Mouse (Mus musculus): ENCODE results near the gene Akap12. TPM values are rescaled to one million over a fixed set of nuclear protein-coding genes. Genes with fewer than 3 reads are reported as not detected.

The Akap12 gene
- polyA plus RNA-seq, 1 experiment: 14.2 TPM

DNA sequence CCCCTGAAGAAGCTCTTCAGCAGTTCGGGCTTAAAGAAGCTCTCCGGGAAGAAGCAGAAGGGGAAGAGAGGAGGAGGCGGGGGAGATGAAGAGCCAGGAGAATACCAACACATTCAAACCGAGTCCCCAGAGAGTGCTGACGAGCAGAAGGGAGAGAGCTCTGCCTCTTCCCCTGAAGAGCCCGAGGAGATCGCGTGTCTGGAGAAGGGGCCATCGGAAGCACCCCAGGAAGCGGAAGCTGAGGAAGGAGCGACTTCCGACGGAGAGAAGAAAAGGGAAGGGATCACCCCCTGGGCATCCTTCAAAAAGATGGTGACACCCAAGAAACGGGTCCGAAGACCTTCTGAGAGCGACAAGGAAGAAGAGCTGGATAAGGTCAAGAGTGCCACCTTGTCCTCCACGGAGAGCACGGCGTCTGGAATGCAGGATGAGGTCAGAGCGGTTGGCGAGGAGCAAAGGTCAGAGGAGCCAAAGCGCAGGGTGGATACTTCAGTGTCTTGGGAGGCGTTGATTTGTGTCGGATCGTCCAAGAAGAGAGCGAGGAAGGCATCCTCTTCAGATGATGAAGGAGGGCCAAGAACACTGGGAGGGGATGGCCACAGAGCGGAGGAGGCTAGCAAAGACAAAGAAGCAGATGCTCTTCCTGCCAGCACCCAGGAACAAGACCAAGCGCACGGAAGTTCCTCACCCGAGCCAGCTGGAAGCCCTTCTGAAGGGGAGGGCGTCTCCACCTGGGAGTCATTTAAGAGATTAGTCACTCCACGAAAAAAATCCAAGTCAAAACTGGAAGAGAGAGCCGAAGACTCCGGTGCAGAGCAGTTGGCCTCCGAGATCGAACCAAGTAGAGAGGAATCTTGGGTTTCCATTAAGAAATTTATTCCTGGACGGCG is 88.4 kb downstream of the Akap12 start:
- DNase-seq (ENCODE audit: extremely low spot score in 1 of 2, low spot score in 1 of 2): no peak

GRCm38 (mm10) chr10:4355882-4356451 is 89.8 kb downstream of the Akap12 start:
- no peak for DNase-seq (ENCODE audit: extremely low spot score in 1 of 2, low spot score in 1 of 2)

- DNase-seq (ENCODE audit: extremely low spot score in 1 of 2, low spot score in 1 of 2): no peak
Observed at GRCm38 (mm10) chr10:4356640-4357039, 90.5 kb downstream of the Akap12 start.

- DNase-seq (ENCODE audit: extremely low spot score in 1 of 2, low spot score in 1 of 2): no peak
Observed at GRCm38 (mm10) chr10:4357435-4357834, 91.3 kb downstream of the Akap12 start.

GRCm38 (mm10) chr10:4364618-4365017 is 98.4 kb downstream of the Akap12 start:
- no peak for DNase-seq (ENCODE audit: extremely low spot score in 1 of 2, low spot score in 1 of 2)

- DNase-seq (ENCODE audit: extremely low spot score in 1 of 2, low spot score in 1 of 2): no peak
Observed at GRCm38 (mm10) chr10:4370105-4370504, 103.9 kb downstream of the Akap12 start.

DNA sequence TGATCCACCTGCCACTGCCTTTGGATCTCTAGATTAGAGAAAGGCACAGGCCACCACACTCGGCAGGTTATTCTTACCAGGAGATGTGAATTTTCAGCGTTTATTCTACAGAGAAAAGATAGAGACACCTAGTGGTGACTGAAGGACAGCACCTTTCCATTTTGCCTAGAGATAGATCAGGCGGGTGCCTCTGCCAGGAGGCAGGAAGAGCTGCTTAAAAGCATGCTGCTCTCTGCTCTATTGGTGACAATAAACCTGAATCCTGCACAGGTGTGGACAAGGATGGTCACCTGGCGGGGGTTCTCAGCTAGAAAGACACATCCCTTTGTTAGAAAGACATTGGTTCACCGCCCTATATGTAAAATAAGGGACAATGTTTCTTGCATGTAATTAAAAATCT is 105.8 kb downstream of the Akap12 start:
- peak in 1 of 2 experiments; percentile 77 for DNase-seq (ENCODE audit: extremely low spot score in 1 of 2, low spot score in 1 of 2)

DNA sequence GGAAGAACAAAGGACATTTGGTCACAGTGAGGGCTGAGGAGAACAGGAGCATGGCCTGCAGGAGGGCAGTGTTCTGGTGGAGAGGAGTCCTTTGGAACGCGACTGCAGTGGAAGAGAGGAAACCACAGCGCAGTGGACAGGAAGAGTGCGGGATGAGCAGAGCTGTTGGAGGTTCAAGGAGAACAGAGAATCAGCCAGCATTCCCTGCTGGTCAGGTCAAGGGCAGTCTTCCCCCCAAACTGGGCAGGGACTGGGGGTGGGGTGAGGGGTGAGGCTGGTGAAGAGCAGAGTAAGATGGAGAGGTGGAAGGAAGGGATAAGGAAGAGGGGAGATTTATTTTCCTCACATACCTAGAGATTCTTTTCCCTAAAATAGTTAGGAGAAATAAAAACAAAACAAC is 107.4 kb downstream of the Akap12 start:
- no peak for DNase-seq (ENCODE audit: extremely low spot score in 1 of 2, low spot score in 1 of 2)

- DNase-seq (ENCODE audit: extremely low spot score in 1 of 2, low spot score in 1 of 2): no peak
Observed at GRCm38 (mm10) chr10:4374239-4374638, 108.1 kb downstream of the Akap12 start.

DNA sequence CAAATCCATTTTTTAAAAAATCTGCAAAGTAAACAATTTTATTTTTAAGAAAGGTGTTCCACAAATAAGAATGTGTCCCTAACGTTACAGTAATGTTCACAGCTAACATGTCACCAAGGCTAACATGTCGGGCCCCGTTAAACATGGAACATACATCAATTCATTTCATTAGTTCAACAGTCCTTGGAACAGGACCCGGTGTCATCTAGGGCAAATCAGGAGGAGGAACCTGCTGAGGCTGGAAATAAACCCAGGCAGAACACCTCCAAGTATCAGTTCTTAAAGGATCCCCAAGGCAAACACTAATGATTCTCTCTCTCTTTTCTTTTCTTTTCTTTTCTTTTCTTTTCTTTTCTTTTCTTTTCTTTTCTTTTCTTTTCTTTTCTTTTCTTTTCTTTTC is 108.6 kb downstream of the Akap12 start:
- no peak for DNase-seq (ENCODE audit: extremely low spot score in 1 of 2, low spot score in 1 of 2)

GRCm38 (mm10) chr10:4375267-4375666 is 109.1 kb downstream of the Akap12 start:
- no peak for DNase-seq (ENCODE audit: extremely low spot score in 1 of 2, low spot score in 1 of 2)

DNA sequence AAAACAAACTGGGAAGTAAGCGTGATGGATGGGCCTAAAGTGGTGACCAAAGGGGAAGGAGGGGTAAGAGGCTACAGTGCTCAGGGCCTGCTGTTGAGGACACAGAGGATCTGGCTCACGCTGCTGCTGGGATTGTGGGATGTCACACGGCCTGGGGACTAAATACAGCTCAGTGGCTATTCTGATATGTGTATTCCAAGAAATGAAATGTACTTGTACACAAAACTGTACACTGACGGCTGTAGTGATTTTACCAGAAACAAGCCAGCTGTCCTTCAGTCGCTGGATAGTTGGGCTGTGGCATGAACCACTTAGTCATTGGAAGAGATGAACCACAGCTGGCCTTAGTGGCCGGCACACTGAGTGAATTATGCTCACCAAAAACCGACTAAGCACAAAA is 110.3 kb downstream of the Akap12 start:
- DNase-seq (ENCODE audit: extremely low spot score in 1 of 2, low spot score in 1 of 2): no peak

- no peak for DNase-seq (ENCODE audit: extremely low spot score in 1 of 2, low spot score in 1 of 2)
Observed at GRCm38 (mm10) chr10:4376931-4377330, 110.8 kb downstream of the Akap12 start.

GRCm38 (mm10) chr10:4380748-4381147 is 114.6 kb downstream of the Akap12 start:
- DNase-seq (ENCODE audit: extremely low spot score in 1 of 2, low spot score in 1 of 2): no peak

- no peak for DNase-seq (ENCODE audit: extremely low spot score in 1 of 2, low spot score in 1 of 2)
Observed at GRCm38 (mm10) chr10:4384244-4384643, 118.1 kb downstream of the Akap12 start.

DNA sequence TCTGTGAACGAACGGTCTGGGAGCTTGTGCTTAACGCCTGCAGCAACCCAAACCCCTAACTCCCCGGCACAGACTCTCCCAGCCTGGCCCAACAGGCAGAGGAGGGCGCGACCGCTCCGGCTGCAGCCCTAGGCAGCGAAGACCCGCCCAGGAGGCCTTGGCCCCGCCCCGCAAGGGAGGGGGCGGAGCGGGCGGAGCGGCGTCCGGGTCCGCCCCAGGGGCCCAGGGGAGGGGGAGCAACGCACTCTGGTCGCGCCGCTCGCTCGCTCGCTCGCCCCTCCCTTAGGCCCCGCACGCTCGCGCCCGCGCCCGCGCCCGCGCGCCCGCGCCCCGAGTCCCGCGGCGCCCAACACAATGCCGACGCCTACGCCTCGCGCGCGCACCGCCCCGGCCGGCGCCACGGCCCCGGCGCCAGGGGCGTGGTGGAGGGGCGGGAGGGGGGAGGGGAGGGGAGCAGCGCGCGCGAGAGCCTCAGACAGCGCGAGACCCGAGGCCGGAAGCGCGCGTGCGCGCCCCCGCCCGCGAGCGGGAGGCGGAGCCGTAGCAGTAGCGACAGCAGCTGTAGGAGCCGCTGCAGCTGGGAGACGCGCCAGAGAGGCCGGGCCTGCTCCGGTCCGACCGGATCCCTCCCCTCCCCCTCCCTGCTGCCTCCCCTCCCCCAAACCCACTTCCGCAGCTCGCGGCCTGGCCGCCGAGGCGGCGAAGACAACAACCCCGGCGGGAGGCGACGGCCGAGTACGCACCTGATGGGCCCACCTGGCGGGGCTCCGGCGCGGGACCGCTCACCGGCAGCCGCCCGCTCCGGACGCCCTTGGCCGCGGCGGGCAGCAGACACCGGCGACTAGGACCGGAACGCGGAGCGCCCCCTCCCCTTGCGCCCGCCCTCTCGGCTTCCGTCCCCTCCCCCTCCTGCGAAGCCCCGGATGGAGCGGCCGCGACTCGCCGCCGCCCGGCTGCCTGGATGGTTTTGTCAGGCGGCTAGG is 120.7 kb downstream of the Akap12 start:
- DNase-seq (ENCODE audit: extremely low spot score in 1 of 2, low spot score in 1 of 2): peak; percentile 83 to 92

DNA sequence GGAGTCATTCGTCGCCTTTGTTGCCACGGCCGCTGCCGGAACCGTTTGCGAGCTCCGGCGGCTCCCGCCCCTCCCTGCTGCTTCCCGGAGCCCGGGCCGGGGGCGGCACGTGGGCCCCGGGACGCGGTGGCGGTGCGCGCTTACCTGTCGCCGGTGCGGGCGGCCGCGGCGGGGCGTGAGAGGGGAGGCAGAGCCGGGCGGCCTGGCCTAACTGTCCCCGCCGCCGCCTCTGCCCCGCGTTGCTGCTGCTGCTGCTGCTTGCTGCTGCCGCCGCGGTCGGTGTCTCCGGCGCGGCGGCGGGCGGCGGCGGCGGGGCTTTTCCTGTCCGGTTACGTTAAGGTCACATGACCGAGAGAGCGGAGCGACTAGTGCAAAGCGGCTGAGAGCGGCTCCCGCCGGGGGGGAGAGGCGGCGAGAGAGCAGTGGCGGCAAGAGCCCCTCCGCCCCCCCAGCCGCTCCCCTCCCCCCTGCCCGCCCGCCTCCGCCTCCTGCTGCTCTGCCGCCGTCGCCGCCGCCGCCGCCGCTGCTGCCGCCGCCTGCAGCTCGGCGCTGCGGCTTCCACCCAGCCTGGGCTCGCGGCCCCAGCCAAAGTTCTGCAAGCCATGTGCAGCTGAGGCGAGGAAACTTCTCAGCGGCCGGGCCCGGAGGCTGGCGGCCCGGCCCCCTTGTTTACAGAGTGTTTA is 121.7 kb downstream of the Akap12 start, which contains the start of gene Zbtb2:
Gene Zbtb2 (minus strand): TSS at position 408 of the 683 bp plus-strand sequence.
- peak in 1 of 2 experiments; percentile 59 for DNase-seq (ENCODE audit: extremely low spot score in 1 of 2, low spot score in 1 of 2)

DNA sequence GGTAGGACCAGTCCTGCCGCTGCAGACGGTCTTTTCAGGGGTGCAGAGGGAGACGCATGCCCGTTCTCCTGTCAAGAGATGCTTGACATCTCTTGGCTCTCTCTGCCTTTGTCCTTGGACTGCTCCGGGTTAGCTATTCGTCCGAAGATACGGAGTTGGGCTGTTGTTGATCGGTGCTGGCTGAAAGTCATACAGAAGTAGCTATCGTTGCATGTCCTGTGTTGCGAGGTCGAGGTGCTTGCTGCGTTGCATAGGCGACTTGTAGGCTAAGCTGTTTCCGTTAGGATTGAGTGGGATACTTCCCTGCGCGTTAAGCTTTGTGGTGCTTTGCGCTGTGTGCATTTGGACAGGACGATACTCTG is 122.2 kb downstream of the Akap12 start:
- no peak for DNase-seq (ENCODE audit: extremely low spot score in 1 of 2, low spot score in 1 of 2)

DNA sequence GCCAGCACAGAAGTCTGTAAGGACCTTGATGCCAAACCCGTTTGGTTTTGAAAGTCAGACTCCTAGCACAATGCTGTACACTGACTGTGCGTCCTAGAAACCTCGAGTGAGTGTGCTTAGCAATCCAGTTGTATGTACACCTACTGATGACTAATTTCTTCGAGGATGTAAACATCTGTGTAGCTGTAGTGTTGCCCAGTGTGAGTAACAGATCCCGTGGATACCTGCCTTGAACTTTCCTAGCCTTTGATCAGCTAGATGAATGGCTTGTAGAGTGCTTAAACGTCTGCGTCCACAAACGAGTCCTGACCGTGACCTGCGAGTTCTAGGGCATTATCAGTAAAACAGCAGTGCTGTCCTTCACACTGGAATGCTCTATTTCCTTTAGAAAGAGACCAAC is 122.9 kb downstream of the Akap12 start:
- DNase-seq (ENCODE audit: extremely low spot score in 1 of 2, low spot score in 1 of 2): no peak

GRCm38 (mm10) chr10:4389461-4390112 is 123.4 kb downstream of the Akap12 start:
- DNase-seq (ENCODE audit: extremely low spot score in 1 of 2, low spot score in 1 of 2): no peak
